Mouse (Mus musculus): ENCODE data around the gene Syne1. TPM values are rescaled to one million over a fixed set of nuclear protein-coding genes. Genes with fewer than 3 reads are reported as not detected.

Syne1 gene
- total RNA-seq, 2 experiments from 2014 or later = 54.5 to 67.7 TPM

DNA sequence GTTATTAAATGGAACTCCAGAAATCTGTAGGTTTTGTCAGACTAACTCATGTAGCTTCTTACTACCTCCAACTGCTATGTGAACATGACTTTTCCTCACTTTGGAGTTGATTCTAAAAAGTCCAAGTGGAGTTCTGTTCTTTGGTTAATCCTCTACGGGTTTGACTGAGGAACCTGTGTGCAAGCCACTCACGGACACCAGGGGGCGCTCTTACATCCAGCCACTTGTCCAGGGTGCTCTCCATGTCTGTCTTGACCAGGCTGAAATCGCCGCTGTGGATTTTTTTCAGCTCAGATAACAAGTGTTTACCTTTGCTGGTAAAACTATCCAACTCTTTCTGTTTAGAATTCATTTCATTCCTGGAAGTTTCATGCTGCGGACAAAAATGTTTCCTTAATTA, 233.7 kb downstream of the Syne1 start:
- Histone ChIP-seq H3K27ac (no peak overlapping the region), H3K4me3 (no peak overlapping the region; the same call in 1 of the 2 replicates)
- intact Hi-C loops (cut with DNase I) = loop anchor here (2.0 kb wide), 2 partner anchors 17 to 105 kb away; no protein-coding TSS in a partner anchor
- TF ChIP-seq CTCF (IDR thresholded peaks at IDR 0.05) = peak; percentile 100
- DNase-seq = peak; percentile 81

- peak; percentile 26 for DNase-seq
- TF ChIP-seq CTCF (IDR thresholded peaks at IDR 0.05) = no peak
- Histone ChIP-seq H3K4me3 (no peak overlapping the region), H3K27ac (peak overlapping the region; percentile 73)
- intact Hi-C loops (cut with DNase I) = no loop called here
Measured at GRCm38 (mm10) chr10:5312437-5312836, 238.8 kb downstream of the Syne1 start.

DNA sequence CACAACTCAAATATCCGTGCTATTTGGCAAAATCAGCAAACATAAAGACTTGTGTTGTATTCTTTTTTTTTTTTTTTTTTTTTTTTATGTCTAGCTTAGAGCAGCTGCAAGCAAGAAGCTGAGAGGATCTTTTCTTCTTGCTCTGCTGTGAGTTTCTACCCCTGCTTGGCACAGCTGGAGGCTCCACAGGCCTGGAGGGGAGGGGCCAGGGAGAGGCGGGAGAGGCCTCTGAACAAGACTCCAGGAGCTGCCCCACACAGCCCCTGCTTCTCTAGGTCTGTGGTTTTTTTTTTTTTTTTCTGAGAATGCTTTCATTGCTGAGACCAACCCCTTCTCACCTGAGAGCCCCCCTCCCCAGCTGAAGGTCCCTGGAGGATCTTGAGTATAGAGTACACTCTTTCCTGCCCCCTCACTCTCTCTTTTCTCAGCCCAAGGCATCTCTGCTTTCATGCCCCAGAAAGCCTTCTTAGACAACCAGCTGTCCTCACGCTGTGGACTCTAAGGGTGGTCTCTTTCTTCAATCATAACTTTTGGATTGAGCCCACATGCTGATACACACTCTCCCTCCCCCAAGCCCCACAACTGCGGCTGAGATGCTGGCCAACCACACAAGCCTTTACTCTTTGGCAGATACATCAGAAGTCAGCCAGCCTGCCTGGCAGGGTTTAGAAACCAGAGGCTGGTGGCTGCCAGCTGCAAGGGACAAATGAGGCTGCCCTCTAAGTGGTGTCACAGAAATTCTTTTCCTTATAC, 241.1 kb downstream of the Syne1 start:
- intact Hi-C loops (cut with DNase I) = no loop called here
- Histone ChIP-seq H3K27ac (peak overlapping the region; percentile 61), H3K4me3 (no peak overlapping the region)
- no peak for TF ChIP-seq CTCF (IDR thresholded peaks at IDR 0.05)
- peak; percentile 65 for DNase-seq

GRCm38 (mm10) chr10:5309398-5309797, 241.9 kb downstream of the Syne1 start:
- peak overlapping the region; percentile 61 for H3K27ac ChIP-seq
- H3K4me3 ChIP-seq = no peak overlapping the region; the same call in none of the 2 replicates
- TF ChIP-seq CTCF (IDR thresholded peaks at IDR 0.05) = no peak
- intact Hi-C loops (cut with DNase I) = no loop called here
- no peak for DNase-seq

GRCm38 (mm10) chr10:5305555-5305954, 245.7 kb downstream of the Syne1 start:
- Histone ChIP-seq H3K27ac (peak overlapping the region; percentile 63), H3K4me3 (no peak overlapping the region)
- intact Hi-C loops (cut with DNase I) = no loop called here
- peak; percentile 64 for DNase-seq
- peak; percentile 53 for TF ChIP-seq CTCF (IDR thresholded peaks at IDR 0.05)

GRCm38 (mm10) chr10:5295291-5295891, 255.9 kb downstream of the Syne1 start:
- intact Hi-C loops (cut with DNase I) = no loop called here
- Histone ChIP-seq H3K4me3 (no peak overlapping the region), H3K27ac (no peak overlapping the region; the same call in 1 of the 2 replicates)
- TF ChIP-seq CTCF (IDR thresholded peaks at IDR 0.05) = no peak
- DNase-seq = no peak

- TF ChIP-seq CTCF (IDR thresholded peaks at IDR 0.05) = no peak
- H3K4me3 ChIP-seq = peak overlapping the region; percentile 78
- peak overlapping the region; percentile 93 for H3K27ac ChIP-seq
- DNase-seq = no peak
- intact Hi-C loops (cut with DNase I) = loop anchor here (2.0 kb wide), 1 partner anchor 47 kb away; no protein-coding TSS in a partner anchor
Measured at GRCm38 (mm10) chr10:5289575-5289909, 261.7 kb downstream of the Syne1 start.

- TF ChIP-seq CTCF (IDR thresholded peaks at IDR 0.05) = peak; percentile 62
- Histone ChIP-seq H3K27ac (peak overlapping the region; percentile 93), H3K4me3 (peak overlapping the region; percentile 78)
- intact Hi-C loops (cut with DNase I) = loop anchor here (2.0 kb wide), 1 partner anchor 48 kb away; no protein-coding TSS in a partner anchor
- DNase-seq = peak; percentile 89
Measured at GRCm38 (mm10) chr10:5288716-5289574, 262.3 kb downstream of the Syne1 start.

DNA sequence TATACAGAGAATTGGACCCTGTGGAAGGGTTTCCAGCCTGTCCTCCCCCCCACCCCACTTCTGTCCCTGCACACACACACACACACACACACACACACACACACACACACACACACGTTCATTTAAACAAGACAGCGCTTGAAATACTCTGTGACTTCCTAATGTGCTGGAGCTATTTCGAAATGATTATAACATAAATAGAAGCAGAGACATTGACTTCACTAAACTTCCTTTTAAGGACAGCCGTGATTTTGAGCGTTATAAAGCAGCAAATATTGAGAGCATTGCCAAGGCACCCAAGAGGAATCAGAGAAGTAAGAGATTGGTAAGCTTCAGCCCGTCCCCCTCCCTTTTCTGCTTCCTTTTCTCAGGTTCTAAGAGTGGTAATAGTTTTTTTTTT, 263.0 kb downstream of the Syne1 start:
- Histone ChIP-seq H3K4me3 (peak overlapping the region; percentile 78), H3K27ac (peak overlapping the region; percentile 93)
- intact Hi-C loops (cut with DNase I) = loop anchor here (2.0 kb wide), 1 partner anchor 49 kb away; no protein-coding TSS in a partner anchor
- no peak for TF ChIP-seq CTCF (IDR thresholded peaks at IDR 0.05)
- no peak for DNase-seq

DNA sequence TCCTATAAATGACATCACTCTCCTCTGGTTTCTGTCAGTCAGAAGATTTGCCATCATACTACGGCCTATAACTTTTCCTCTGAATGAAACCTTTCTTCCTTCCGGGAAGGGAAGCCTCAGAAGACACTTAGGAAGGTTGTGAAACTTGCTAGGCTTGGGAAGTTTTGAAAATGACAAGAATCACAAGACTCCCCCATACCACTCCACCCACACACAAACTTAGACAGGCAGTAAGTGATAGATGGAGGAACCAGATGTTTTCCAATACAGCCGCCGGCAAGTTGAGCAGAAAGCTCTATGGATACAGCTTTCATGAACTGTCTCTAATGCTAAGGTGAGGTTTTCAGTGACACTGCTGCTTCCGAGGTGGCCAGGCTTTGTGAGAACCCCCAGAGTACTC, 275.5 kb downstream of the Syne1 start:
- no peak for DNase-seq
- intact Hi-C loops (cut with DNase I) = no loop called here
- no peak overlapping the region for H3K27ac ChIP-seq
- H3K4me3 ChIP-seq = no peak overlapping the region
- TF ChIP-seq CTCF (IDR thresholded peaks at IDR 0.05) = no peak

- DNase-seq = no peak
- intact Hi-C loops (cut with DNase I) = no loop called here
- no peak for TF ChIP-seq CTCF (IDR thresholded peaks at IDR 0.05)
- Histone ChIP-seq H3K27ac (no peak overlapping the region), H3K4me3 (no peak overlapping the region)
Measured at GRCm38 (mm10) chr10:5270641-5271040, 280.6 kb downstream of the Syne1 start.

- peak overlapping the region; percentile 20 for H3K4me3 ChIP-seq
- DNase-seq = peak; percentile 50
- TF ChIP-seq CTCF (IDR thresholded peaks at IDR 0.05) = no peak
- intact Hi-C loops (cut with DNase I) = no loop called here
- H3K27ac ChIP-seq = peak overlapping the region; percentile 46
Measured at GRCm38 (mm10) chr10:5264418-5264817, 286.9 kb downstream of the Syne1 start.
